Mouse (Mus musculus) hindbrain, embryonic 10.5 days (tissue): ENCODE data around the gene Cox6a2. TPM values are rescaled to one million over a fixed set of nuclear protein-coding genes. Genes with fewer than 3 reads are reported as not detected.
A peak's percentile ranks its signal among the peaks of the same experiment; 100 is the strongest.

Experiments
- DNase-seq: peaks from one replicate; pipeline ENCODE4 v3.0.0-alpha.2; 2017; ENCODE audit warnings: low spot score
- H3K27ac ChIP-seq: fragments of 300-500 bp; sonication (generic); 2 replicates; pipeline ENCODE4 v1.5.1; 2016; ENCODE audit warnings: mild to moderate bottlenecking, moderate library complexity
- H3K27me3 ChIP-seq: fragments of 300-500 bp; sonication (generic); 2 replicates; pipeline ENCODE4 v1.6.1; 2016; ENCODE audit warnings: mild to moderate bottlenecking; ENCODE audit not compliant: poor library complexity, insufficient read depth, severe bottlenecking
- H3K36me3 ChIP-seq: fragments of 300-500 bp; sonication (generic); 2 replicates; pipeline ENCODE4 v1.6.1; 2016; ENCODE audit warnings: mild to moderate bottlenecking, moderate library complexity
- H3K4me1 ChIP-seq: fragments of 300-500 bp; sonication (generic); replicated peaks from 2 replicates; pipeline ENCODE4 v1.6.1; 2016; ENCODE audit warnings: mild to moderate bottlenecking
- H3K4me3 ChIP-seq: fragments of 300-500 bp; sonication (generic); 2 replicates; pipeline ENCODE4 v1.5.1; 2016; ENCODE audit warnings: mild to moderate bottlenecking, moderate library complexity
- H3K9me3 ChIP-seq: fragments of 300-500 bp; sonication (generic); 2 replicates; pipeline ENCODE4 v1.6.1; 2016; ENCODE audit warnings: mild to moderate bottlenecking, moderate library complexity
- WGBS: fragments of 180-500 bp; shearing (Covaris S2); methylation state at CpG from one replicate; pipeline ENCODE4 v1.1.7; 2016; 5-methylcytosine and 5-hydroxymethylcytosine counted together
- polyA plus RNA-seq: library from polyadenylated mRNA; unstranded; fragments of >200 nt; fragmentation: Nextera tagmentation; extraction: Ambion mirVana; gene quantifications from 2 replicates; pipeline ENCODE4 v1.2.1, GENCODE M21; 2016

Cox6a2 gene
- polyA plus RNA-seq, 1 experiment from 2014 or later = not detected

- WGBS = 59% methylated on average over 3 of the region's 3 CpGs
- no peaks in the 10 kb centered on the region for H3K9me3 ChIP-seq
- DNase-seq = no peak
- no peak overlapping the region for H3K4me3 ChIP-seq
- H3K4me1 ChIP-seq = no peaks in the 10 kb centered on the region
- H3K27me3 ChIP-seq = no peaks in the 10 kb centered on the region; the same call in 1 of the 2 replicates
- no peak overlapping the region for H3K27ac ChIP-seq
- H3K36me3 ChIP-seq = no peaks in the 10 kb centered on the region
Measured at GRCm38 (mm10) chr7:128209826-128210225, 3.6 kb upstream of the Cox6a2 start.

- 7% methylated on average over 4 of the region's 4 CpGs for WGBS
- peak; percentile 48 for DNase-seq
- H3K27me3 ChIP-seq = no peaks in the 10 kb centered on the region; the same call in 1 of the 2 replicates
- no peaks in the 10 kb centered on the region for H3K36me3 ChIP-seq
- H3K9me3 ChIP-seq = no peaks in the 10 kb centered on the region
- H3K4me1 ChIP-seq = no peaks in the 10 kb centered on the region; the same call in 1 of the 2 replicates
- H3K27ac ChIP-seq = no peak overlapping the region
- H3K4me3 ChIP-seq = no peak overlapping the region
Measured at GRCm38 (mm10) chr7:128208187-128208586, 2.0 kb upstream of the Cox6a2 start.

GRCm38 (mm10) chr7:128205695-128206094 is 492 bp downstream of the Cox6a2 start:
- no peaks in the 10 kb centered on the region for H3K36me3 ChIP-seq
- DNase-seq = no peak
- 87% methylated on average over 18 of the region's 18 CpGs for WGBS
- no peak overlapping the region for H3K27ac ChIP-seq
- no peaks in the 10 kb centered on the region for H3K9me3 ChIP-seq
- no peaks in the 10 kb centered on the region; the same call in 1 of the 2 replicates for H3K27me3 ChIP-seq
- no peak overlapping the region for H3K4me3 ChIP-seq
- H3K4me1 ChIP-seq = no peaks in the 10 kb centered on the region; the same call in 1 of the 2 replicates

- 91% methylated on average over 8 of the region's 8 CpGs for WGBS
- H3K4me1 ChIP-seq = no peaks in the 10 kb centered on the region; the same call in 1 of the 2 replicates
- H3K27me3 ChIP-seq = no peaks in the 10 kb centered on the region; the same call in 1 of the 2 replicates
- H3K9me3 ChIP-seq = no peaks in the 10 kb centered on the region
- DNase-seq = no peak
- H3K27ac ChIP-seq = no peak overlapping the region
- no peaks in the 10 kb centered on the region for H3K36me3 ChIP-seq
- H3K4me3 ChIP-seq = no peak overlapping the region
Measured at GRCm38 (mm10) chr7:128204179-128204578, 2.0 kb downstream of the Cox6a2 start.

GRCm38 (mm10) chr7:128203071-128203470 is 3.1 kb downstream of the Cox6a2 start:
- Histone ChIP-seq H3K36me3 (no peaks in the 10 kb centered on the region), H3K27ac (no peak overlapping the region), H3K4me1 (no peaks in the 10 kb centered on the region; the same call in 1 of the 2 replicates), H3K4me3 (no peak overlapping the region), H3K27me3 (no peaks in the 10 kb centered on the region; the same call in 1 of the 2 replicates), H3K9me3 (no peaks in the 10 kb centered on the region)
- 78% methylated on average over 9 of the region's 9 CpGs for WGBS
- DNase-seq = no peak

GRCm38 (mm10) chr7:128201607-128202006 is 4.6 kb downstream of the Cox6a2 start:
- 92% methylated on average over 9 of the region's 9 CpGs for WGBS
- Histone ChIP-seq H3K4me1 (no peaks in the 10 kb centered on the region; the same call in 1 of the 2 replicates), H3K4me3 (no peak overlapping the region)

GRCm38 (mm10) chr7:128181691-128182090 is 24.5 kb downstream of the Cox6a2 start:
- no peaks in the 10 kb centered on the region for H3K36me3 ChIP-seq
- no peaks in the 10 kb centered on the region for H3K9me3 ChIP-seq
- no peaks in the 10 kb centered on the region for H3K4me1 ChIP-seq
- WGBS = 89% methylated on average over 10 of the region's 10 CpGs
- no peak overlapping the region for H3K4me3 ChIP-seq
- DNase-seq = no peak
- H3K27ac ChIP-seq = no peak overlapping the region
- H3K27me3 ChIP-seq = no peaks in the 10 kb centered on the region

More at GRCm38 (mm10) chr7:128201607-128202006, 4.6 kb downstream of the Cox6a2 start:
- Histone ChIP-seq H3K27ac (no peak overlapping the region), H3K36me3 (no peaks in the 10 kb centered on the region), H3K9me3 (no peaks in the 10 kb centered on the region), H3K27me3 (no peaks in the 10 kb centered on the region; the same call in 1 of the 2 replicates)
- DNase-seq = no peak

GRCm38 (mm10) chr7:128180546-128180945 is 25.6 kb downstream of the Cox6a2 start:
- H3K4me1 ChIP-seq = no peaks in the 10 kb centered on the region
- WGBS = 75% methylated on average over 6 of the region's 6 CpGs
- no peak overlapping the region for H3K27ac ChIP-seq
- no peak overlapping the region for H3K4me3 ChIP-seq
- no peaks in the 10 kb centered on the region for H3K27me3 ChIP-seq
- no peak for DNase-seq
- no peaks in the 10 kb centered on the region for H3K36me3 ChIP-seq
- H3K9me3 ChIP-seq = no peaks in the 10 kb centered on the region

- 78% methylated on average over 7 of the region's 7 CpGs for WGBS
- no peak for DNase-seq
- H3K4me1 ChIP-seq = no peaks in the 10 kb centered on the region
- no peak overlapping the region for H3K27ac ChIP-seq
- H3K4me3 ChIP-seq = no peak overlapping the region
- no peaks in the 10 kb centered on the region for H3K36me3 ChIP-seq
- H3K27me3 ChIP-seq = no peaks in the 10 kb centered on the region
- no peaks in the 10 kb centered on the region for H3K9me3 ChIP-seq
Measured at GRCm38 (mm10) chr7:128180126-128180525, 26.1 kb downstream of the Cox6a2 start.

GRCm38 (mm10) chr7:128178385-128178784 is 27.8 kb downstream of the Cox6a2 start:
- H3K4me1 ChIP-seq = no peaks in the 10 kb centered on the region
- H3K27ac ChIP-seq = no peak overlapping the region
- WGBS = 73% methylated on average over 2 of the region's 2 CpGs
- H3K36me3 ChIP-seq = no peaks in the 10 kb centered on the region
- no peak for DNase-seq
- no peaks in the 10 kb centered on the region for H3K9me3 ChIP-seq
- H3K4me3 ChIP-seq = no peak overlapping the region
- no peaks in the 10 kb centered on the region for H3K27me3 ChIP-seq

GRCm38 (mm10) chr7:128169996-128170395 is 36.2 kb downstream of the Cox6a2 start:
- H3K4me3 ChIP-seq = no peak overlapping the region
- WGBS = 78% methylated on average over 3 of the region's 3 CpGs
- no peak overlapping the region for H3K27ac ChIP-seq

GRCm38 (mm10) chr7:128166391-128166790 is 39.8 kb downstream of the Cox6a2 start:
- WGBS = 92% methylated on average over 7 of the region's 7 CpGs
- no peaks in the 10 kb centered on the region for H3K36me3 ChIP-seq

More at GRCm38 (mm10) chr7:128169996-128170395, 36.2 kb downstream of the Cox6a2 start:
- Histone ChIP-seq H3K36me3 (no peaks in the 10 kb centered on the region), H3K4me1 (no peaks in the 10 kb centered on the region), H3K9me3 (no peaks in the 10 kb centered on the region), H3K27me3 (no peaks in the 10 kb centered on the region)
- DNase-seq = no peak

GRCm38 (mm10) chr7:128164001-128164400 is 42.2 kb downstream of the Cox6a2 start:
- DNase-seq = no peak
- 94% methylated on average over 4 of the region's 4 CpGs for WGBS
- no peak overlapping the region for H3K4me3 ChIP-seq
- H3K27me3 ChIP-seq = no peaks in the 10 kb centered on the region
- no peaks in the 10 kb centered on the region for H3K4me1 ChIP-seq
- no peak overlapping the region for H3K27ac ChIP-seq
- H3K9me3 ChIP-seq = no peaks in the 10 kb centered on the region
- no peaks in the 10 kb centered on the region for H3K36me3 ChIP-seq

More at GRCm38 (mm10) chr7:128166391-128166790, 39.8 kb downstream of the Cox6a2 start:
- DNase-seq = no peak
- Histone ChIP-seq H3K4me1 (no peaks in the 10 kb centered on the region), H3K27ac (no peak overlapping the region), H3K4me3 (no peak overlapping the region), H3K27me3 (no peaks in the 10 kb centered on the region), H3K9me3 (no peaks in the 10 kb centered on the region)
